Mouse (Mus musculus) midbrain, embryonic 11.5 days (tissue): ENCODE measurements around the gene Ankrd36. TPM values are rescaled to one million over a fixed set of nuclear protein-coding genes. Genes with fewer than 3 reads are reported as not detected.

Source experiments
- ATAC-seq: fragments of 200-750 bp; cut with Nextera tagmentation; 2 replicates; pipeline ENCODE4 v1.8.0; 2017; ENCODE audit warnings: moderate TSS enrichment, moderate library complexity; ENCODE audit not compliant: low FRiP score
- DNase-seq: peaks from one replicate; pipeline ENCODE4 v3.0.0; 2015; ENCODE audit warnings: low spot score; ENCODE audit errors: missing footprints
- H3K27ac ChIP-seq: fragments of 300-500 bp; sonication (generic); 2 replicates; pipeline ENCODE4 v1.5.1; 2014; ENCODE audit warnings: low read depth, low read length
- H3K27me3 ChIP-seq: fragments of 300-500 bp; sonication (generic); 2 replicates; pipeline ENCODE4 v1.6.1; 2014; ENCODE audit warnings: mild to moderate bottlenecking, low read length, moderate library complexity, mixed read lengths; ENCODE audit not compliant: control insufficient read depth, insufficient read depth
- H3K36me3 ChIP-seq: fragments of 300-500 bp; sonication (generic); 2 replicates; pipeline ENCODE4 v1.6.1; 2014; ENCODE audit warnings: mild to moderate bottlenecking, low read length, moderate library complexity, mixed read lengths; ENCODE audit not compliant: control insufficient read depth, insufficient read depth
- H3K4me1 ChIP-seq: fragments of 300-500 bp; sonication (generic); 2 replicates; pipeline ENCODE4 v1.6.1; 2014; ENCODE audit warnings: low read length; ENCODE audit not compliant: control insufficient read depth, insufficient read depth
- H3K4me2 ChIP-seq: fragments of 300-500 bp; sonication (generic); 2 replicates; pipeline ENCODE4 v1.6.1; 2014; ENCODE audit warnings: mild to moderate bottlenecking, moderate library complexity
- H3K4me3 ChIP-seq: fragments of 300-500 bp; sonication (generic); 2 replicates; pipeline ENCODE4 v1.5.1; 2014; ENCODE audit warnings: low read depth, low read length
- H3K9ac ChIP-seq: fragments of 300-500 bp; sonication (generic); 2 replicates; pipeline ENCODE4 v1.6.1; 2014; ENCODE audit warnings: low read length
- H3K9me3 ChIP-seq: fragments of 300-500 bp; sonication (generic); 2 replicates; pipeline ENCODE4 v1.6.1; 2016; ENCODE audit warnings: low read length; ENCODE audit not compliant: control insufficient read depth
- WGBS: fragments of 180-500 bp; shearing (Covaris S2); extraction: QIAGEN DNeasy Blood & Tissue Kit; methylation state at CpG from one replicate; pipeline ENCODE4 v1.1.7; 2014; 5-methylcytosine and 5-hydroxymethylcytosine counted together
- polyA plus RNA-seq: library from polyadenylated mRNA; unstranded; fragments of >200 nt; fragmentation: Nextera tagmentation; extraction: Ambion mirVana; gene quantifications from 2 replicates; pipeline ENCODE4 v1.2.1, GENCODE M21; 2014

Gene Ankrd36
- polyA plus RNA-seq, 1 experiment from 2014 or later, result not detected

DNA sequence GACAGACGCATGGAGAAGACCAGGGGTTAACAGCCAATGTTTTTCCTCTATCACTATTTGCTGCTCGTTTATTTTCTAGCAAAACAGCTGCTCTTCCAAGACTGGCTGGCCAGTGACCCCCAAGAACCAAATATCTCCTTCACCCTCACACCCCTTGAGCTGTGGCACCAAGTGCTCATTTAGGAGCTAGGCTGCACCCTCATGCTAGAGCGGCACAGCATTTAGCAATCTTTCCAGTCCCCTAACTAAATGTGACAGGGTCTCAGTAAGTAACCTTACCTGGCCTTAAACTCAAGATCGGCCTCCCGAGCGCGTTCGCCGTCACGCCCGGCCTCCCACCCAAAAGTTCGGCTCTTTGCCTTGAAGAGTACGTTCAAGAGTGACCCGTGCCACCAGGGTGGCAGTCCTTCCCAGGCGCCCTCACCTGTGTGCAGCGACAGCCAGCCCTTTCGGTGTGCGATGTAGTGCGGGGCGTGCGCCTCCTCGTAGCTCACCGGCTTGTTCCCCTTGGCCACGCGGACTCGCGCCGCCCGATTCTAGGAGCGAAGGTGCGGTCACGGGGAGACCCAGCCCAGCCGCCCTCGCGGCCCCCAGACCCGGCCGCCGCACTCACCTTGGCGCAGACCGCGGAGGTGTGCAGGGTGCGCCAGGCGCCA lies 137.5 kb downstream of the Ankrd36 start:
- H3K9me3 ChIP-seq, result no peaks in the 10 kb centered on the region
- H3K4me2 ChIP-seq, result peak overlapping the region; percentile 72
- peaks cover 10% of the 10 kb centered on the region for H3K4me1 ChIP-seq
- no peak for DNase-seq
- H3K4me3 ChIP-seq, result peak overlapping the region; percentile 98
- H3K9ac ChIP-seq, result peak overlapping the region; percentile 89
- ATAC-seq, result no peak; the same call in none of the 2 replicates
- no peaks in the 10 kb centered on the region for H3K27me3 ChIP-seq
- H3K36me3 ChIP-seq, result peaks cover 8% of the 10 kb centered on the region
- H3K27ac ChIP-seq, result no peak overlapping the region
- WGBS, result 2% methylated on average over 43 of the region's 43 CpGs

DNA sequence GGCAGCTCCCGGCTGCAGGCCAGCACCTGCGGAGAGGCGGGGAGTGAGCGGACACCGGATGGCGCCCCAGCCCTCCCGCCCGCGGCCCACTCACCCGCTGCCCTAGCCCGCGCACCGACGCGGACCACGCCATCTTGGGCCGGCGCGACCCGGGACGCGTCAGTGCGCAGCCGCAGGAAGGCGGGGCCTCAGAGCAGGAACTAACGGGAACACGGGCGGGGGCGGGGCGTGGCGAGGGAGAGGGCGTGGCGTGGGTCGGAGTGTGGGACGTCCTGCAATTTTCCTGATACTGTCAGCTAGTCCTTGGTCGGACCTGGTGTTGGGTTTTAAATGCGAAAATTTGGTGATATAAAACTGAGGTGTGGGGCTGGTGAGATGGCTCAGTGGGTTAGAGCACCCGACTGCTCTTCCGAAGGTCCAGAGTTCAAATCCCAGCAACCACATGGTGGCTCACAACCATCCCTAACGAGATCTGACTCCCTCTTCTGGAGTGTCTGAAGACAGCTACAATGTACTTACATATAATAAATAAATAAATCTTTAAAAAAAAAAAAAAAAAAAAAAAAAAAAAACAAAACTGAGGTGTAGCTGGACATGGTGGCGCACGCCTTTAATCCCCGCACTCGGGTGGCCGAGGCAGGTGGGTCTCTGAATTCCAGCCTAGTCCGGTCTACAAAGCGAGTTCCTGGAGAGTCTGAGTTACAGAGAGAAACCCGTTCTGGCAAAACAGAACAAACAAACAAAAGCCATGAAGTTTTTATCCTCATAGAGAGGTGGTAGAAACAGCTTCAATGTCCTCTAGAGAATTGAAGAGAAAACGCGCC lies 138.3 kb downstream of the Ankrd36 start:
- 19% methylated on average over 49 of the region's 50 CpGs for WGBS
- Histone ChIP-seq H3K4me2 (peak overlapping the region; percentile 72), H3K4me1 (peaks cover 10% of the 10 kb centered on the region), H3K27ac (no peak overlapping the region), H3K9me3 (no peaks in the 10 kb centered on the region), H3K9ac (peak overlapping the region; percentile 89), H3K27me3 (no peaks in the 10 kb centered on the region), H3K36me3 (peaks cover 8% of the 10 kb centered on the region), H3K4me3 (peak overlapping the region; percentile 98)
- DNase-seq (peak; percentile 100), ATAC-seq (peak; percentile 97)

DNA sequence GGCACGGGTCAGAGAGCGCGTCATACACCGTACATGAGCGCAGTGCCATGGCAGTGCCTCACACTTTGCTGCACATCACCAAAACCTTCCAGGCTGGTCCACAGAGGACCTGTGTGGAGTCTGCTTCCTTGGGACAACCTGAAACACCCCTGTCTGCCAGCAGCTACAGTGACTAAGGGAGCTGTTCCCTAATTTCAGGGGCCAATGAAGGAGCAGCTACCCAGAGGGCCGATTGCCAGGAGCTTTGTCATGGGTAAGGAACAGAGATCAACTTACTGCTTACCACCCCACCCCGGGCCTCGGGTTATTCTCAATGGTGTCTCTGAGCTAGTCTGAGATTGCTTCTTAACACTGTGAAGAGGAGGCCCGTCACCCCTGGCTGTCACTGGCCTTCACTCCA lies 145.7 kb downstream of the Ankrd36 start:
- H3K27ac ChIP-seq, result no peak overlapping the region
- H3K4me3 ChIP-seq, result no peak overlapping the region
- H3K27me3 ChIP-seq, result no peaks in the 10 kb centered on the region
- no peaks in the 10 kb centered on the region for H3K9me3 ChIP-seq
- WGBS, result 87% methylated on average over 9 of the region's 9 CpGs
- ATAC-seq (no peak), DNase-seq (no peak)
- no peak overlapping the region for H3K9ac ChIP-seq
- H3K4me1 ChIP-seq, result no peaks in the 10 kb centered on the region
- H3K36me3 ChIP-seq, result no peaks in the 10 kb centered on the region; the same call in 1 of the 2 replicates
- no peak overlapping the region for H3K4me2 ChIP-seq

DNA sequence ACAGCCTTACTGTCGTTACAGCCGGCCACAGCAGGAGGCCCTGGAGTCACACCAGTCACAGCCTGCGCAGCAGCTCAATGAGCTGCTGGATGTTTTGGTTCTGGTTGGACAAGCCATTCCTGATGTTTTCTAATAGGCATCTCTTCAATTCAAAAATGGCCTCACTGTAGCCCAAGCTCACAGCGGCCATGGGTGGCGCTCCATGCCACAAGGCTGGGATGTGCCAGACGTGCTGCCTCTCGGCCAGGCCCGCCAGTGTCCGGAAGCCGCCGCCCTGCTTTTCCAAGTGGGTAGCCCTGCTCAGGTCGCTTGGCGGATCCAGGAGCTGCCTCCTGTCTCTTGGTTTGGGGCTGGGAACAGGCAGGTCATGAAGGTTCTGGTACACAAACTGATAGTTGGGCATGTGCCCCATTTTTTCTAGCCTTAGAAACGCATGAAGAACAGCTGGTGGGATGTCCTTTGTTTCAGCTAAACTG lies 146.2 kb downstream of the Ankrd36 start, which contains the start of gene Mrps24:
Mrps24 (minus strand) TSS at position 51 of the 476 bp plus-strand sequence.
- Histone ChIP-seq H3K9me3 (no peaks in the 10 kb centered on the region), H3K4me1 (no peaks in the 10 kb centered on the region), H3K36me3 (no peaks in the 10 kb centered on the region; the same call in 1 of the 2 replicates), H3K9ac (no peak within 1 kb of the TSS), H3K4me3 (no peak within 1 kb of the TSS), H3K27ac (no peak within 1 kb of the TSS), H3K27me3 (no peaks in the 10 kb centered on the region), H3K4me2 (no peak within 1 kb of the TSS)
- DNase-seq (no peak), ATAC-seq (no peak)
- 88% methylated on average over 14 of the region's 14 CpGs for WGBS

DNA sequence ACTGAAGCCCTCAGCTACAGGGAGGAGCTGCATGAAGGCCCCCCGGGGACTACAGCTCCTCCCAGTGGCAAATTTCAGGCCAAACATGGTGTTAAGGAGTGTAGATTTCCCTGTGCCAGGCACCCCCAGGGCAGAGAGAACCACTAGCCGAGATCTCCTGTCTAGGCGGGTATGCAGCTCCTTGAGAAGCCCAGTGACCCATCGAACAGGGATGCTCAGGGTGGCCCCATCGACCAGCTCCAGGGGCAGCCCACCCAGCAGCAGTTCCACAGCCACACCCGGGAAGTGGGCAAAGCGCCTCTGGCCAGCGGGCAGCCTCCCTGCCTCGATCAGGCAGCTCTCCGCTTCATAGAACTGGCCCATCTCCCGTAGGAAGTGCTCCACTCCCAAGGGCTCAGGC lies 146.8 kb downstream of the Ankrd36 start:
- WGBS, result 87% methylated on average over 11 of the region's 11 CpGs
- Histone ChIP-seq H3K9ac (no peak overlapping the region), H3K27me3 (no peaks in the 10 kb centered on the region), H3K4me3 (no peak overlapping the region), H3K4me1 (no peaks in the 10 kb centered on the region), H3K36me3 (no peaks in the 10 kb centered on the region; the same call in 1 of the 2 replicates), H3K4me2 (no peak overlapping the region), H3K27ac (no peak overlapping the region), H3K9me3 (no peaks in the 10 kb centered on the region)
- ATAC-seq (no peak), DNase-seq (no peak)

DNA sequence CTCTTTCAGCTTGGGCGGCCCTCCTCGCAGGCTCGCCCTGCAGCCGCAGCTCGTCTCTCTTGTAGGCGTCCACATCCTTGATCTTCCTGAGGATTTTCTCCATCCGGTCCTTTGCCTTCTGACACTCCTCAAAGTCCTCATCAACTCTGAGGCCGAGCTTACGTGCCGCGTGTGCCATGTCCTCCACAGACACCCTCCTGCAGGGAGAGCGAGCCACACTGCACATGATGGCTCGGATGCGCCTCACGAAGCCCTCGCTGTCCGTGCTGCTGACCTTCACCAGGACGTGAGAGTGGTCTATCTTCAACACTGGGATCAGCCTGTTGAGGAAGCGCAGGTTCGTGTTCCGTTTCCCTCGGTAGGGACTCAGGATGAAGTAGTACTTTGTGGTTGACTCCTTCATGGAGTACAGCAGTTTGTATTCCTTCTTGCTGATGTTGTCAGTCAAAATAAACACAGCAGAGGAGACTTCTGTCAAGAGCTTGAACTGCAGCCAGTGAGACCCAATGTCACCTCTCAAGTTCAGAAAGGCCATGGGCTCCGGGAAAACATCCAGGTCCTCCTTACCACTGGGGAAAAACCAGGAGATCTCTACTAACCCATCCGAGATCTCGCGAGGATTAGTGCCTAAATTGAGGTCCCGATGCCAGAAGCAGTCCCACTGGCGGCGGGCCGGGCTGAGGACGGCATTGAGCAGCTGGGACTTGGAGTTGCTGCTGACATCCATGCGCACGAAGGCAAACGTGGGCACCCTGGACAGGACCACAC lies 147.6 kb downstream of the Ankrd36 start:
- Histone ChIP-seq H3K4me2 (no peak overlapping the region), H3K4me1 (no peaks in the 10 kb centered on the region), H3K36me3 (no peaks in the 10 kb centered on the region; the same call in 1 of the 2 replicates), H3K9me3 (no peaks in the 10 kb centered on the region), H3K9ac (no peak overlapping the region), H3K27ac (no peak overlapping the region), H3K27me3 (no peaks in the 10 kb centered on the region), H3K4me3 (no peak overlapping the region)
- DNase-seq, result no peak
- ATAC-seq, result no peak
- WGBS, result 94% methylated on average over 34 of the region's 34 CpGs

DNA sequence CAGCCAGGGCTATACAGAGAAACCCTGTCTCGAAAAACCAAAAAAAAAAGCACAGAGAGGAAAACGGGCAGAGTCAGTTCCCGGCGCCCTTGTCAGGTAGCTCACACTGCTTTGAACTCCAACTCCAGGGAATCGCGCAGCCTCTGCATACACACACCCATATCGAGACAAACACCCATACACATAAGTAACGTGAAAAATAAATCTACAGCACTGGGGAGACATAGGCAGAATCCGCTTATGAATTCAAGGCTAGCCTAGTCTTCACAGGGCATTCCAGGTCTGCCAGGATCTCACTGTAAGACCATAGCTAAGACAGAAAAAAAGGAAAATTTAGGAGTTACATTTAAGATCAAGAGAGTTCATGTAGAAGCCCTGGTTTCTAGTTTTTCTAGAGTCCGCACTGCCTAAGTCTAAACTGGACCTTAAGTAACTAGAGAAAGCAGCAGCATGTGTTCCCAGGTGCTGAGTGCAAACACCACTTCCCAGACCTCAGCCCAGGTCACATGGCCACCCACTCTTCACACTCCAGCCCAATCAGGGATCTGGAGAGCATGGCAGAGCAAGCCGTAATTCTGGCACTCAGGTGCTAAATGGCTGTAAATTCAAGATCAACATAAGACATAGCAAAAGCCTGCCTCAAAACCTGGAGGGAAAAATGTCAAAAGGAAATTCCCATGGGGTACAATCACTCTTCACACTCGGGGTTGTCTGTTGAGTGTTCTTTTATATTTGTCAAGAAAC lies 149.3 kb downstream of the Ankrd36 start:
- H3K9me3 ChIP-seq, result no peaks in the 10 kb centered on the region
- H3K4me3 ChIP-seq, result no peak overlapping the region
- peak; percentile 51 for DNase-seq
- H3K4me2 ChIP-seq, result no peak overlapping the region
- ATAC-seq, result no peak
- H3K27ac ChIP-seq, result no peak overlapping the region
- no peaks in the 10 kb centered on the region for H3K27me3 ChIP-seq
- no peaks in the 10 kb centered on the region for H3K4me1 ChIP-seq
- H3K36me3 ChIP-seq, result no peaks in the 10 kb centered on the region; the same call in 1 of the 2 replicates
- H3K9ac ChIP-seq, result no peak overlapping the region
- 93% methylated on average over 12 of the region's 12 CpGs for WGBS

DNA sequence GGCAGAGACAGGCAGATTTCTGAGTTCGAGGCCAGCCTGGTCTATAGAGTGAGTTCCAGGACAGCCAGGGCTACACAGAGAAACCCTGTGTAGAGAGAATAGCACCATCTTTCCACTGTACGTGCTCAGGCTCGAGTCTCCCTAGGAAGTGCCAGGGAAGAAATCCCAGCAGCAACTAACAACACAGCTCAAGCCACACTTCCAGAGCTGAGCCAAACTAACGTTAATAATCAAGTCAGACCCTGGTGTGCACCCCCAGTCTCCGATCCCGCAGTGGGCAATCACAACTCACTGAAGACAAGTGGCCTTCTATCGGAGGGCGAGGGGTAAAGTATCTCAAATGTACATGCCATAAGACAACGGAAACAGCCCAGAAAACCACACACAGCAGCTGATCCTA lies 160.1 kb downstream of the Ankrd36 start:
- WGBS, result 88% methylated on average over 9 of the region's 9 CpGs

More for the DNA sequence above, 160.1 kb downstream of the Ankrd36 start:
- no peak overlapping the region for H3K4me2 ChIP-seq
- H3K27me3 ChIP-seq, result no peaks in the 10 kb centered on the region
- no peak for DNase-seq
- H3K4me3 ChIP-seq, result no peak overlapping the region
- H3K36me3 ChIP-seq, result no peaks in the 10 kb centered on the region
- ATAC-seq, result no peak
- H3K4me1 ChIP-seq, result no peaks in the 10 kb centered on the region
- no peak overlapping the region for H3K9ac ChIP-seq
- H3K27ac ChIP-seq, result no peak overlapping the region
- no peaks in the 10 kb centered on the region for H3K9me3 ChIP-seq
